Mouse (Mus musculus) kidney, adult 10 weeks (tissue): ENCODE results near the gene Neurog1. TPM values are rescaled to one million over a fixed set of nuclear protein-coding genes. Genes with fewer than 3 reads are reported as not detected.

Source experiments
- polyA plus RNA-seq: library from polyadenylated mRNA; stranded (reverse); fragments of 350-450 nt; fragmentation: Illumina TruSeq; extraction: RNeasy Lipid Tissue Mini Kit (QIAGEN cat#74804); gene quantifications from one replicate; pipeline ENCODE4 v1.2.3, GENCODE M21; 2014; ENCODE audit warnings: low read depth, low replicate concordance

The Neurog1 gene
- polyA plus RNA-seq = not detected

DNA sequence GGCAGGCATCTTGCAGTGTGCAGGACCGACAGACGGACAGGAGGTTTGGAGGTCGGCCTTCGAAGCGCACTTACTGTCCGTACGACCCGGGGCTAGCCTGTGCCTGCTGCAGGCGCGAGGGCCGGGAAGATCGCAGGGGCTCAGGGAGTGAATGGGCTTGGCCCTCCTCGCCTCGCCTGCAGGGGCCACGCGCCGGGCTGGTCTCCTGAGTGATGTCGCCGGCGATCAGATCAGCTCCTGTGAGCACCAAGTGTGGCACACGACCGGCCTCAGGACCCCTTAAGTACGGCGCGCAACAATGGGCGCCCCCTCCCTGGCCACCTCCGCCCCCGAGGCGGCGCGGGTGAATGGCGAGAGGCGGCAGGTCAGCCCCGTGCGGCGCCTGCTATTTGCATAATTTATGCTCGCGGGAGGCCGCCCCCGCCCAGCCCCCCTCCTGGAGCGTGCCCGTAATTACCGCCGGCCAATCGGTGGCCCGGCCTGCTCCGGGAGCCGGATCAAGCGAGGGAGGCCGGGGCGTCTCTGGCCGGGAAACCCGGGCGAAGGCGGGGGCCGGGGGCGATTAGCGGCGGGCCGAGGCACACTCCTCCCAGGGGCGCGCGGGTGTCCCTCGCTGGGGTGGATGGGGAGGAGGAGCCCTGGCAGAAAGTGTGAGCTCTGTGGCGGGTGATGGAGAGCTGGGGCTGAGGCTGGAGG, at the start of gene Neurog1:
TSS of gene Neurog1 (minus strand) at position 240 of the 696 bp plus-strand sequence.

DNA sequence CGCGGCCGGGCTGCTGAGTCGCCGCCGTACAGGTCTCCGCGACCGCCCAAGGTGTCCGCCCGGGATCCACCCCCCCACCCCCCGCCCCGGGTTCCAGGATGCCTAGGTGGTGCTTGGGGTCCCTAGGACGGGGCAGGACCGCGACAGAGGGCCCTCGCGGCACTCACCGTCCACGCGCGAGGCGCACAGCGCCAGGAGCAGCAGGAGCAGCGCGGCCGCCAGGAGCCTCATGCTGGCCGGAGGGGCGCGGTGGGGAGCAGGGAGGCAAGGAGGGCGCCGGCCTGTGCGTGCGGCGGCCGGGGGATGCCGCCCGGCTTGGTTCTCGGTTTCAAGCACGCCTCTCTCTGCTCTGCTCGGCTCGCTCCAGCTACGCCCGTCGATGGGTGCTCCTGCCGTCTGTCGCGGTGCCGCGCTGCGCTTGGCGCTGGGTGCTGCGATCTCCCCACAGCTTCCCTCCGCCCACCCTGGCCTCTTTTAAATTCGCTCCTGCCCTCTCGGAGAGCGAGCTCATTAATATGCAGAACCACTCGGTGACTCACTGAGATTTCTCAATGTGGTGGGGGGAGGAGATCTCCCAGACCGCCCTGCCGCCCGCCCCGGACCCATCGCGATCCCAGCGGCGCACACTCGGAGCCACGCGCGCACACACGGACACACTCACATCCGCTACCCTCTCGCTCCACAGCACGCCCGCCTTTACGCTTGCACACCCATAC, 44.1 kb upstream of the Neurog1 start, which contains the start of gene Cxcl14:
TSS of gene Cxcl14 (minus strand) at position 609 of the 716 bp plus-strand sequence.

Other genes starting within 250 kb of the Neurog1 start
- 21.6 TPM for gene H2afy, start 115.8 kb downstream of the Neurog1 start, polyA plus RNA-seq
- 0.44 TPM for gene Tifab, start 73.3 kb downstream of the Neurog1 start, polyA plus RNA-seq
- 18.8 TPM for gene Cxcl14, start 44.4 kb upstream of the Neurog1 start, polyA plus RNA-seq
- not detected for gene Gm3045, start 174.4 kb upstream of the Neurog1 start, polyA plus RNA-seq
- 4.8 TPM for gene Slc25a48, start 186.2 kb upstream of the Neurog1 start, polyA plus RNA-seq
- gene Il9, start 230.1 kb upstream of the Neurog1 start, polyA plus RNA-seq = not detected